Mouse (Mus musculus) lung, postnatal 10 days (tissue): ENCODE results near the gene Kif3b.

Source experiments
- DNase-seq: peaks from one replicate; pipeline ENCODE4 v3.0.0; 2021

The Kif3b gene

DNA sequence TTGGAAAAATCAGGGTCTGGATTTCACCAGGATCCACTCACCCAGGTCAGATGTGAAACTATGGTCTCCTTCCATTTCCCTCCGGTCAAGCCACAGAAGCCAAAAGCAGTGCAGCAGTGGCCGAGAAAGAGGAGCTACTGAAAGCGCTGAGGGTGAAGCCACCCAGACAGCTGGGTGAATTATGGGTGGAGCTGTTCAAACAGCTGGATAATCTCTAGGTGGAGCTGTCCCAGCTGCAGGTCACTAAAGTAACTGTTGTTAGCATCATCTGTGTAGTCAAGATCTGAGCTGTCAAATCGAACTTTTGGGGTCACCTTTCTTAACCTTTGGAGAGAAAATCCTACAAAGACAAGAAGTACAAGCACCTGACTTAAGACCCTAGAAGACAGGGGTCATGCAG is 7.2 kb downstream of the Kif3b start:
- DNase-seq: peak; percentile 28

DNA sequence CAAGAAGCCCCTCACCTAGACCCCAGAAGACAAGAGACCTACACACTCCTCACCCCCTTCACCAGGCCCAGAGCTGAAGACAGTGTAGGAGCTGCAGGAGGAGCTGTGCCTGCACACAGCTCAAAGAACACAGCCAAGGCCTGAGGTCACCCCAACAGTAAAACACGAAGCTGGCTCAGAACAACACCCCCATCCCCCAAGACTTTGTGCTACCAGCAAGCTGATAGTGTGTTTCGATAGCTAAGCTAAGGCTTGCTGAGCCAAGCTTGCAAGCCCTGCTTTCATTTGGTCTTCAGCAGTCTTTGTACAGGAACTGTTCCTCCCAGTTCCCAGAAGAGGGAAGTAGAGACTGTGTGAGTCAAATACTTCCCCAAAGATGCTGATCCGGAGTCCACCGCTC is 7.7 kb downstream of the Kif3b start:
- peak; percentile 37 for DNase-seq

DNA sequence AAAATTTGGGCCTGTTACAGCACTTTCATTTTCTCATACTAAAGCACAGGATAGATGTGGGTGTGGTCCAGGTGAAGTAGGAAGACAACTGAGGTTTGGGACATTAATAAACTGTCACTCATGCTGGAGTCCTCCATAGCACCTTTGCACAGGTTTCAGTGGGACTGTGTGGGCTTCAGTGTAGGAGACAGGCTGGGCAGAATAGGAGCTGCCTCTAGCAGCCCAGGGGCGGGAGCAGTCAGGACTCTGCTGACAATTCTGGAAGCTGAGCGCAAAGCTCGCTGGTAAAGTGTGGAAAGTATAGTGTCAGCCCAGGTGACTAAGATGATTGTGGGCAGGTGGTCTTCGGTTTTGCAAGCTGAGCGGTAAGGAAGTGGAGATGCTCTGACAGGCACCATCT is 9.9 kb downstream of the Kif3b start:
- DNase-seq: no peak

GRCm38 (mm10) chr2:153305240-153305639 is 14.0 kb downstream of the Kif3b start:
- DNase-seq: no peak

- no peak for DNase-seq
These were observed 17.4 kb downstream of the Kif3b start for GRCm38 (mm10) chr2:153308586-153308985.

- no peak for DNase-seq
These were observed 17.9 kb downstream of the Kif3b start for GRCm38 (mm10) chr2:153309106-153309505.

GRCm38 (mm10) chr2:153310228-153310627 is 19.0 kb downstream of the Kif3b start:
- no peak for DNase-seq

- no peak for DNase-seq
These were observed 21.7 kb downstream of the Kif3b start for GRCm38 (mm10) chr2:153312884-153313283.

- no peak for DNase-seq
These were observed 27.2 kb downstream of the Kif3b start for GRCm38 (mm10) chr2:153318408-153318807.

DNA sequence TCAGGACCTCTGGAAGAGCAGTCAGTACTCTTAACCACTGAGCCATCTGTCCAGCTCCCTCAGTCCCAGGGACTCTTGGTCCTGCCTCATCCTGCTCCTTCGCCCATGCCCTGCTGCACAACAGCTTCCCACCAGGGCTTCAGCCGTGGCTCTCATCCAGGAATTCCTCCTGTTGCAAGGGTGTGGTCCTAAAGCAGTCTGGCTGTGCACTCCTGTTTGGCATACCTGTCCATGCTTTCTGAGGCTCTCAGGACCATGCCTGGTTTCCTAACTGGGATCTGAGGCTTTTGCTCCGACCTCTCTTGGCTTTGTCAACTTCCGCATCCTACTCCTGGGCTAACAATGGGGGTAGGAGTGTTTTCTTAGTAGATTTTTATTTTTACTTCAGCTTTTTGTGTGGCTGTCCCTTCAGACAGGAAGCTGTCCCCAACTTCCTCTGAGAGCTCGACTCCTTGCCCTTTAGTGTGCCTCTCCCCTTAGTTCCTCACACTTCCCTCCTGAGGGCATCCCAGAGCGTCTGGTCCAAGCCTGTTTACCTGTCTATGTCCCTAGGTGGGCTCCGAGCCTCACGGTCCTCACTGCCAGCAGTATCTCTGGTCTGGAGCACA is 27.9 kb downstream of the Kif3b start:
- DNase-seq: peak; percentile 47

DNA sequence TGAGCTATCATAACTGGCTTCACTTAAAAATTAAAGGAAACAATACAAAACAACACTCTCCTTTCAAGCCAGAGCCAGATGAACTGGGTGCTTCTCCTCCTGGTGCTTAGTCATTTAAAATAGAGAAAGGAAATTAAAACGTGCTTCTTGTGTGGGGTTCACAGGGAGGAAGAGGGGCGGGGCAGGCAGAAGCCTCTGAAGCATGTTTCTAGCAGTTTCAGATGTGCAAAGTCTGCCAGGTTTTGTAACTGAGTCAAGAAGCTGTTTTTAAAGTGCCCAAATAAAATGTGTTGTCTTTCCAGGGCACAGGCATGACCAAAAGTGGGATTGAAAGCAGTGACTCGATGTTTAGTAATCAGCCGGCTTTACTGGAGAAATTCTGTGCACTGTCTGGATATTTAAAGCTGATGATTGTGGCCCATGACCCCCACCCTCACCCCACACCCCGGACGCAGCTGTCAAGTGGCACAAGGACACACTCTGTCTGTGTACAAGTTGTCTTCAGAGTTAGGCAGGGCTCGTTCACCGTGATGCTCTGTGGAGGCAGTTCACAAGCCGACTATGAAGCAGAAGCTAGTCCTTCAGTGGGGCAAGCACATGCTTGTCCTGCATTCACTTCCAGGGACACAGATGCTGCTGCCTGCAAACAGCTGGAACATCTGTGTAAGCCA is 34.6 kb downstream of the Kif3b start:
- no peak for DNase-seq

GRCm38 (mm10) chr2:153332271-153332670 is 41.1 kb downstream of the Kif3b start:
- DNase-seq: no peak

DNA sequence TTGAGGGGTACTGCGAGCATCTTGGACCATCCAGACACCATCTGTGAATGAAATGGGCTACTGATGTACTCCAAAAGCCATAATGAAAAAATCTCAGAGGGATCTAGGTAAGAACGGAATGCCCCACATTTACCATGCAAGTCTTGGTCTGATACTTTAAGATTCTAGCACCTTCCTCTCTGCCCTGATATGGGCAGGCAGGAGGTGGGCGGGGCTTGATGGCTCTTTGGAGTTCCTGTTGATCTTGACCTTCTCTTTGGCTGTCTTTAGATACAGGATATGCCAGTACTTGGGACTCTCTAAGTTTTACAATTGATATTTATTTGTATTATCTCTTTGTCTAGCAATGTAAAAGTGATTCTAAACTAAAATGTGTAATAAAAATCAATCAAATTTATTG is 41.8 kb downstream of the Kif3b start:
- DNase-seq: peak; percentile 64

DNA sequence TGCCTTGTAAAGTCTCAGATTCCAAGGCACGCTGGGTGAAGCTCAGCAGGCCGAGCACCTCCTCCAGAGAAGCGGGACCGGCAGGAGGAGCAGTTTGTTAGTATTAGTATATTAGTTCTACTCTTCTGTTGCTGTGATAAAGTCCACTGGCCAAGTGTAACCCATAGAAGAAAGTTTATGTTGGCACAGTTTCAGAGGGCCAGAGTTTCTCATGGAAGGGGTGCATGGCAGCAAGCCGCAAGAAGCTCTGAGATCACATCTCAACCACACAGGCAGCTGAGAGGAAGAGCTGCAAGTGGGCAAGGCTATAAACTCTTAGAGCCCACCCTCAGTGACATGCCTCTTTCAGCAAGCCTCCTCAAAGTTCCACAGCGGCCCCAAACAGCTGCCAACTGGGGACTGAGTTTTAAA is 42.6 kb downstream of the Kif3b start:
- peak; percentile 69 for DNase-seq

- no peak for DNase-seq
These were observed 43.1 kb downstream of the Kif3b start for GRCm38 (mm10) chr2:153334281-153334680.

DNA sequence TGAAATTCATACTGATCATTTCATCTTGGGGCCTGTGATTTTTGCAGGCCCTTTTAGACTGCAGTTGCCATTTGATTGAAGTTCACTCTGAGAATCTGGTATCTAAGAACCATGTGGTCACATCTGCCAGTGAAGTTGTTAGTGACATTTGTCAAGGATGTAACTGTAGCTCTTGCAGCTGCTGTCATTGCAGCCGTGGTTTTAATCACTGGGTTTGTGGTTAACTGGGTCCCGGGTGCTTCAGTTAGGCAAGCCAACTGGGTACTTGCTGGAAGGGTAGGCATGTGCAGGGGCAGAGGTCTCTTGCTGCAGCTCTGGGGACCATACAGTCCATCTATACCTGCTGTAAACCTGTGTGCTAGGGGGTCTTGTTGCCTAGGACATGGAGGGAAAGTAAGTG is 44.9 kb downstream of the Kif3b start:
- DNase-seq: no peak

GRCm38 (mm10) chr2:153338361-153339350 is 47.4 kb downstream of the Kif3b start:
- no peak for DNase-seq

DNA sequence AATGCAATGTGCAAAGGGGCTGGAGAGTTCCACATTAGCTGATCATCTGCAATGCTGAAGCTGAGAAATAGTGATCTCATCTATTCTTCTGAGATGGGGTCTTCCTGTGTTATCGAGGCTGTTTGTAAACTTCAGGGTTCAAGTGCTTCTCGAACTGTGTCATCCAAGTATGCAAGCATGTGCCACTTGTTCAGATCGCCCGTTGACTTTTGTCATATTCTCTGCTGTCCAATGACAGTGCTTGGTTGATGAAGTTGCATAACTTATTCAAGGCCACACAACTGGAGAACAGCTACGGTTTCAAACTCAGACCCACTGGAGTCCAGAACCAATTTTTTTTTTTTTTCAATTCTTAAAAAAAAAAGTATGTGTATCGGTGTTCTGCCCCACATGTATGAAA is 51.0 kb downstream of the Kif3b start:
- no peak for DNase-seq

DNA sequence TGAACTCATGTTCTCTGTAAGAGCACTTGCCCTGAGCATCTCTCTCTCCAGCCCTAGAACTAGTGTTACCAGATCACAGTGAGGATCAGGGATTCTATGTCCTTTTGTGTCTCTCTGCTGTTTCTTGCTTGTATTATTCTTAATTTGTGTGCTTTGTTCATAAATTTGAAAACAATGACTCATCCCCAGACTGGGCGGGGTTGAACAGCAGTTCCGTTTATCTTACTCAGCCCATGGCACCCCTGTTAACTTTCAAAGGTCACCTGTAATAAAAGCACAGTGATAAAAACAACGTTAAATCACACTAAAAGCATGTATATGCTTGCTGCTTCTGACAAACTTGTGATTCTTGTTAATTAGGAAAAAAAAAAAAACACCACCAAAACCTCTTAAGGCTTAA is 51.4 kb downstream of the Kif3b start:
- DNase-seq: no peak

DNA sequence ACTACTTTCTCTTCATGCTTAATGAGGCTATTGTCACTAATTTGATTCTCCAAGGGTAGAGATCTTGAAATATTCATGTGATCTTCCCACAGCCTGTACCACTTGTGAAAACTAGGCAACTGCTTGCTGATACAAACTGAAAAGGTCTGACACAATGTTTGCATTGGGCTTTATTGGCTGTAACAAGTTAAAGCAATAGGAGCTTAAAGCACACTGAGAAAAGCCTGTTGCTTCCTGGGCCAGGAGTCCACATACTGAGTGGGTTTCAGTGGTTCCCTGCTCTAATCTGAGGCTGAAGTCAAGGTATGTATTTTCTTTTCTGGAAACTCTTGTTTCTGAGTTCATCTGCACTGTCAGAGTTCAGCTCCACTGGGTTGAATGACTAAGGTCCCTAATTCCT is 52.0 kb downstream of the Kif3b start:
- no peak for DNase-seq

DNA sequence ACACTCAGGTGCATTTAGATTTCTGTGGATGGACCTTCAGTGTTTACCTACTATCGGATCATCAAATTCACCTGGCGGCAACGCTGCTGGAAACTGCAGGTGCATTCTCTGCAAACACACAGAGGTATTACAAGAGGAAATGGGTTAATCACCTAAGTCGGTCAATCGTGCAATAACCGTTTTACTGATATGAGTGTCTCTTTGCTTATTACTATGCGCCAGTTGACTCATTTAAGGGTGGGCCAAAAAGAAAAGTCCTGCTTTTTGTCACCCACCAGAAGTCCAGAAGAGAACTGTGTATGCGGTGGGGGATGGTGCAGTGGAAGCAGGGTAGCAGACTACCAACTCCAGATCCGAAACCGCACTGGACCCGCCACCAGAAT is 53.8 kb downstream of the Kif3b start:
- DNase-seq: no peak

DNA sequence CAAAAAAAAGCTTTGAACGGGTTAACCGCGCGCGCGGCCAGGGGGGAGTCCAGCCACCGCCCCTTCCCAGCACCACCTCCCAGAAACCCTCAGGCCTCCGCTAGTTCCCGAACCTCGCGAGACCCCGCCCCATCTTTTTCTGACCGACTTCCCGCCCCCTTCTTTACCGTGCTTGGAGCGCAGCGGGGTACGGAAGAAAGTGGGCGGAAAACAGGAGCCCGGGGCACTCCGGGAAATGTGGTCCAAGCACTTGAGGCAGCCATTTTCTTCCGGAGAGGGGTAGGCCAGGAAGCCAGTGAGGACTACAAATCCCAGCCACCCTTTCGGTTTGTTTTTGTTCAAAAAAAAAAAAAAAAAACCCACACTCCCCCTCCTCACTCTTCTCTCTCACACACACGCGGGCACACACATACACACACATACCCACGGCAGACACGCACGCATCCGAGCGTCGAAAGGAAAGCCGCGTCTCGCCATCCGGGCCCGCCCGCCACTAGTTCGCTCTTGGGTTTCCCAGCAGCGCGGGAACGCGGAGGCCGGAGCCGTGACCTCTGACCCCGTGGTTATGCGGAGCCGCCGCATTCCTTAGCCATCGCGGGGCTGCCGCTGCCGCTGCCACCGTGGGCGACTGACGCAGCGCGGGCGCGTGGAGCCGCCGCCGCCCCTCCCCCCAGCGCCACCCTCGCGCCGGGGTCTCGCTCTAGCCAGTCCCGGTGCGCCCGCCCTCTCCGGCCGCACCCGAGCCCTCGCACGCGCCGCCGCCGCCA is 54.4 kb downstream of the Kif3b start, which contains the start of gene Asxl1:
TSS of gene Asxl1 (plus strand) at position 376 of the 767 bp plus-strand sequence.
- peak; percentile 100 for DNase-seq
